Mouse (Mus musculus) neutrophil, adult 59 days (primary cell): ENCODE results near the gene Lsm10. TPM values are rescaled to one million over a fixed set of nuclear protein-coding genes. Genes with fewer than 3 reads are reported as not detected.

ENCODE experiments used
- total RNA-seq, 2 experiments: library from RNA; stranded (reverse); gene quantifications; 1 replicate in 1 of 2; 2 replicates in 1 of 2; pipeline ENCODE4 v1.2.4; 2023

Gene Lsm10
- 10 to 100 TPM; 27.8 to 39.7 TPM for total RNA-seq

DNA sequence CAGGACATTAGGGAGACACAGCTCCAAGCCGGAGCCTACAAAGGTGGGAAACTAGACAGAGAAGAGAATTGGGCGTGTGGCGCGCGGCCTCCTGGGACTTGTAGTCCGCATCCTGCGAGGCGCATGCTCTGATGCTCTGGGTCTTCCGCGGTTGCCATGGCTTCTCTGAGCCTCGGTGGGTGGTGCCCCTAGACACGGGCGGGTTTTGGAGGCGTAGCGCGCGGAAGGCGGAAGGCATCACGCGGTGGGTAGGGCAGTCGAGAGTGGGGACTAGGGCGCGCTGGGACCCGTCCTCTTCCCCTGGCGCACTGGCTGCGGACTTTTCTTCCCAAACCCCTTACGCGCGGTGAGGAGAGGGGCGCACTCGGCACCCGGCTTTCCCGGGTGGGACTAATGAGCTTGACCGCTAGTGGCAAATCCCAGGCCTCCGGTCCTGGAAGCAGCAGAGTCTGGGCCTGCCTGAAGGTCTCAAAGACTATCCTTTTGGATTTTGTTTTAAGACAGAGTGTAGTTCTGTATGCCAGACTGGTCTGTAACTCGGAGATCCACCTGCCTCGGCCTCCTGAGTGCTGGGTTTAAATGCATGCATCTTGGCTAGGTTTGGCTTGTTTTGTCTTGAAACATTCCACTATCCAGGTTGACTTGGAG, at the start of gene Lsm10:
TSS of gene Lsm10 (plus strand) at position 160 of the 648 bp plus-strand sequence.

DNA sequence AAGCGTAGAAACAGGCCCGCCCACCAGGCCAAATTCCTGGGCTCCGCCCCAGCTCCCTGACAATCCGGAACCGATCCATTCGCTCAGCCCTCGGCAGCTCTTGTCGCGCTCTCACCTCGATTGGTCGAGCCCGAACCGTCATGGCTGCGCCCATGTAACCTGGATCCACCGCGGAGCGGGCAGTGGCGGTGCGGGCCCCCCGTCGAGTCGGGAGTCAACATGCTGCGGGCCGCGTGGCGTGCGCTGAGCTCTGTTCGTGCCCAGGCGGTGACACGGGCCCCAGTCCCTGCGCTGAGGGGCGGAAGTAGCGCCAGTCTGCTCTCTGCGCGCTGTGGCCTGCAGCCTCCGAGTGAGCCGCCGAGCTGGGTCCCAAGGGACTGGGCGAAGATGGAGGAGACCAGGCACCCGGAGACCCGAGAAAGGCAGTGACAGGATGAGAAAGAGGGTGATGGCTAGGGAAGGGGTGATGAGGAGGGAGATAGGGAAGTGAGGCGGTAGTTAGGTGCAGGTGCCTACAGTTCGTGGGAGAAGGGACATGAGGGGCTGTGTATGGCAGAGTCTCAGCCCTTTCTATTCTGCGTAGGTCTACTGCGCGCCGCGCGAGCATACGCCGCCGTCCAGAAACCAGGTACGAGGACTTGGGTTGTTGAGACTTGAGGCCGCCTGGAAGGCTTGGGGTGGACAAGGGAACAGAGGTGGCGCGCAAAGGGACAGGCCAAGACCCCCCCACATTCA, 49.4 kb upstream of the Lsm10 start, which contains the start of gene Mrps15:
TSS of gene Mrps15 (plus strand) at position 75 of the 735 bp plus-strand sequence.

DNA sequence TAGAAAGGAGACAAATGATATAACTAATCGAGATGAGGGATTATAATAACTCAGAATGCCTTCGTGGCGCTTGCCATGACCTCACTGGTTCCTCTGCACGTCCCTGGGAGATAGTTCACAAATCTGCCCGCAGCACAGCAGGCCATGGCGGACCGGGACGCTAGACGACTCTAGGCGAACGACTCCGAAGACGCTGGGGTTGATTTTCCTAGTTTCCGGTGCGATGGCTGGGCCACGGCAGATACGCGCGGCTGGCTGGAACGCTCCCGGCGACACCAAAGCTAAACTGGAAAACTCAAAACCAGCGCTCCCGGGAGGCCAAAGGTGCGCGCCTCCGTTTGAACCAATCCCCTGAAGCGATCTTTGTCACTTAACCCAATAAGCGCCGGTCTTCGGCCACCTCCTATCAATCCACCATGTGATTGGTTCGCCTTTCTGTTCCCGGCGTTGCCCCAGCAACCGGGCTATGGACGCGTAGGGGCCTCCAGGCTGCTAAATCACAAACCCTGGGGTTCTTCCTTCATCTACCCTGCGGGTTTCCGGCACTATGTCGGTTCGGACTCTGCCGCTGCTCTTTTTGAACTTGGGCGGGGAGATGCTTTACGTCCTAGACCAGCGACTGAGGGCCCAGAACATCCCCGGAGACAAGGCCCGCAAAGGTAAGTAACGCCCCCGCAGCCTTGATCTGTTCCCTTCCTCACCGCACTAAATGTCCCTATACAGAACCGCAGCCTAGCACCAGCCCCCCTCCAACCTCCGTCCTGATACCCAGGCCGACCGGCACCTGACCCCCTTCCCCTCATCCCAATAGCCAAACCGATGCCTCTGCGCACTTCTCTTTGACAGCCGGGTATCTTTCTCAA, 38.1 kb upstream of the Lsm10 start, which contains the start of gene Oscp1:
TSS of gene Oscp1 (plus strand) at position 432 of the 863 bp plus-strand sequence.

DNA sequence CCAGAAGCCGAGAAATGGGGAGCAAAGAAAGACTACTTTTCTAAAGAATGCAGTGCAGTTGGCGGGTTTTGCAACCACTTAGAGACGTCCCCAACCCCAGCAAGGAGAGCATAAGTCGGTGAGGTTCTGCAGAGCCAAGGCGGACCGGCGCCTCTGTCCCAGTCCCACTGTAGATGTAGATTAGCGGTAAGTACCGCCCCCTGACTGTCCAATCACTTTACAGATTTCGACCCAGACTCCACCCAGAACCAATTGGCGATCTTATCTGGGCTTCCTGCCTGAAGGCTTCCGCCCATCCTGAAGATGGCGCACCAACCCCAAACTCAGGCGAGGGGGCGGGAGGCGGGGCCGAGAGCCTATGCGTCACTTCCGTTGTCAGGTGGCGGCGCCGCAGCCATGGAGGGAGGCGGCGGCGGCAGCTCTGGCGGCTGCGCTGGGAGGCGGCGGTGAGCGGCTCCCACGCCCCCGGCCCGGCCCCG, 7.2 kb downstream of the Lsm10 start, which contains the start of gene Stk40:
TSS of gene Stk40 (plus strand) at position 368 of the 479 bp plus-strand sequence.

DNA sequence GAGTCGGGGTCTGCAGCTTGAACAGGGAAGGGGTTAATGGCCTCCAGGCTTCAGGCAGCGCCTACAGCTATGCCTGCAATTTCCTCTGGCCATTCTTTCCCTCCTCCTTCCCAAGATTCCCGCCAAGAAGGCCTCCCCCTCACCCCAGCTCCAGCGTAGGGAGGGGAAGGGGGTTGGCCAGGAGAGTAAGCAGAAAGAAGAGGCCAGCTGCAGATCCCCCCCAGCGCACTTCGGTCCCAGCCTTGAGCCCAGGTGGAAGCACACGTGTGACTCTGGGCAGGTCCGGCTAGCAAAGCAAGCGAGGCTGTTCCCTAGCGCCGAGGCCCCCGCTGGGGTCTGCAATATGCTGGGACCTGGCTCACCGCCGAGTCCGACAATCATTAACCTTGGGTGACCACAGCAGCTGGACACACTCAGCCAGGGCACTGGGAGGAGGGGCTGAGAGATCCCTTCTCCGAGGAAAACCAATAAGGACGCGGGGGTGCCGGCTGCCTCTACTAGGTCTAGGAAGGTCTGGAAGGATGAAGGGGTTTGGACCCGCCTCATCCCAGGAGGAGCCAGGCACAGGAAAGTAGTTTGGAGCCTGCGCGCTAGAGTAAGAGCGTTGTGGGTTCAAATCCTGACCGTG, 51.2 kb downstream of the Lsm10 start, which contains the start of gene Eva1b:
TSS of gene Eva1b (plus strand) at position 212 of the 628 bp plus-strand sequence.

Other genes with a start within 250 kb of the Lsm10 start
- gene Csf3r, start 72.1 kb upstream of the Lsm10 start, total RNA-seq: 1,000 to 10,000 TPM; 1,050 to 1,133 TPM
- gene Mrps15, start 49.7 kb upstream of the Lsm10 start, total RNA-seq: 10 to 100 TPM; 28.8 to 36.9 TPM
- gene Oscp1, start 38.1 kb upstream of the Lsm10 start, total RNA-seq: 10 to 100 TPM in 1 of 2 experiments, 1 to 10 TPM in 1; 8.8 to 10.3 TPM
- gene Stk40, start 7.3 kb downstream of the Lsm10 start, total RNA-seq: 10 to 100 TPM; 60.4 to 63.6 TPM
- 1 to 10 TPM; 1.2 to 2.2 TPM for gene Eva1b, start 51.1 kb downstream of the Lsm10 start, total RNA-seq
- under 1 TPM; 0.42 to 0.47 TPM for gene Sh3d21, start 66.9 kb downstream of the Lsm10 start, total RNA-seq
- gene Thrap3, start 106.1 kb downstream of the Lsm10 start, total RNA-seq: 100 to 1,000 TPM; 242 to 273 TPM
- 100 to 1,000 TPM; 106 to 115 TPM for gene Map7d1, start 159.7 kb downstream of the Lsm10 start, total RNA-seq
- 10 to 100 TPM; 29.7 to 34.9 TPM for gene Trappc3, start 165.7 kb downstream of the Lsm10 start, total RNA-seq
- gene Col8a2, start 190.2 kb downstream of the Lsm10 start, total RNA-seq: not detected
- gene Adprhl2, start 225.1 kb downstream of the Lsm10 start, total RNA-seq: 10 to 100 TPM; 13.1 to 16.5 TPM
- not detected for gene Tekt2, start 229.1 kb downstream of the Lsm10 start, total RNA-seq